ENCODE assay signal across 29 mouse cellular contexts in genomic region chr11:64496677-64497076, GRCm38 (mm10).
DNase-seq lines count a peak whose midpoint lies in the region; ATAC-seq and TF ChIP-seq lines count a peak whose summit lies in the region.
"Had no signal": no experiment of that assay in that cellular context is flagged by ENCODE, and none has a peak within 500 bp of the region (broad histone marks: within the 10 kb centered on the region; RNA-seq: fewer than 3 reads in every experiment).

No protein-coding gene starts in this region.

- TF ChIP-seq EP300 in MEL (IDR thresholded peaks at IDR 0.05; ENCODE audit: low read depth in 1 of 2, low read length in 2 of 2) = no peak

- H3K36me3 ChIP-seq in MEL (ENCODE audit: control insufficient read depth in 1 of 2, insufficient read depth in 2 of 2, low read length in 2 of 2) = no peaks in the 10 kb centered on the region; a peak in 1 of 4 replicates
- no peaks in the 10 kb centered on the region for H3K36me3 ChIP-seq in midbrain, embryonic 11.5 days (ENCODE audit: control insufficient read depth, insufficient read depth, low read length)
- H3K36me3 ChIP-seq: embryonic facial prominence, embryonic 12.5 days; G1E; heart, embryonic 10.5 days; hindbrain, embryonic 13.5 days; midbrain, embryonic 10.5 days; neural tube, embryonic 12.5 days had no signal

- H3K4me2 ChIP-seq in midbrain, embryonic 11.5 days = no peak overlapping the region
- H3K4me2 ChIP-seq: embryonic facial prominence, embryonic 12.5 days; hindbrain, embryonic 13.5 days; neural tube, embryonic 12.5 days had no signal

- no peaks in the 10 kb centered on the region for H3K9me3 ChIP-seq in MEL (replicated peaks; ENCODE audit: insufficient read depth, low read length)
- H3K9me3 ChIP-seq in midbrain, embryonic 11.5 days (ENCODE audit: control insufficient read depth, low read length) = no peaks in the 10 kb centered on the region
- H3K9me3 ChIP-seq: embryonic facial prominence, embryonic 12.5 days; G1E; heart, embryonic 10.5 days; hindbrain, embryonic 13.5 days; midbrain, embryonic 10.5 days; neural tube, embryonic 12.5 days had no signal

- no peak overlapping the region for H3K9ac ChIP-seq in MEL (ENCODE audit: control insufficient read depth, low read depth, low read length, poor library complexity, severe bottlenecking)
- no peak overlapping the region for H3K9ac ChIP-seq in midbrain, embryonic 11.5 days (ENCODE audit: low read length)
- H3K9ac ChIP-seq: embryonic facial prominence, embryonic 12.5 days; hindbrain, embryonic 13.5 days; liver, embryonic 14.5 days; neural tube, embryonic 12.5 days had no signal

- no peaks in the 10 kb centered on the region for H3K27me3 ChIP-seq in MEL (ENCODE audit: control insufficient read depth in 1 of 2, insufficient read depth in 2 of 2, low read length in 2 of 2)
- no peaks in the 10 kb centered on the region for H3K27me3 ChIP-seq in midbrain, embryonic 11.5 days (ENCODE audit: control insufficient read depth, insufficient read depth, low read length)
- H3K27me3 ChIP-seq: embryonic facial prominence, embryonic 12.5 days; neural tube, embryonic 12.5 days had no signal

- H3K4me1 ChIP-seq in MEL (ENCODE audit: control insufficient read depth in 1 of 2, insufficient read depth in 2 of 2, low read length in 2 of 2) = peaks cover 0 to 3% of the 10 kb centered on the region in 2 experiments; a peak in 1 of 4 replicates
- H3K4me1 ChIP-seq in embryonic fibroblast, embryonic 13.5 days (ENCODE audit: control insufficient read depth, insufficient read depth, low read length) = peaks cover 7% of the 10 kb centered on the region
- H3K4me1 ChIP-seq in midbrain, embryonic 11.5 days (ENCODE audit: control insufficient read depth, insufficient read depth, low read length) = no peaks in the 10 kb centered on the region
- H3K4me1 ChIP-seq: embryonic facial prominence, embryonic 12.5 days; neural tube, embryonic 12.5 days had no signal

- H3K27ac ChIP-seq in MEL (ENCODE audit: control insufficient read depth, low read depth, low read length) = no peak overlapping the region
- H3K27ac ChIP-seq in embryonic fibroblast, embryonic 13.5 days (ENCODE audit: insufficient read depth, low read length) = peak overlapping the region; percentile 1; the same call in 1 of the 2 replicates
- H3K27ac ChIP-seq in midbrain, embryonic 11.5 days (ENCODE audit: low read depth, low read length) = no peak overlapping the region
- H3K27ac ChIP-seq: embryonic facial prominence, embryonic 12.5 days; hindbrain, embryonic 13.5 days; kidney, postnatal 0 days; liver, embryonic 14.5 days; neural tube, embryonic 12.5 days had no signal

- no peak for TF ChIP-seq POLR2A in MEL (IDR thresholded peaks at IDR 0.05; ENCODE audit: control insufficient read depth in 1 of 2, insufficient read depth in 1 of 2, low read depth in 1 of 2, low read length in 2 of 2, poor library complexity in 1 of 2)
- TF ChIP-seq POLR2A in embryonic fibroblast, embryonic 13.5 days (IDR thresholded peaks at IDR 0.05; ENCODE audit: low read depth, low read length) = no peak

- DNase-seq in 3T3-L1 (ENCODE audit: low read depth, low spot score) (peak; percentile 29), MEL (ENCODE audit: low read depth, low spot score) (peak; percentile 47)
- no peak for DNase-seq in midbrain, embryonic 11.5 days (ENCODE audit: low spot score, missing footprints)
- no peak for DNase-seq in thymus, postnatal 4 days
- DNase-seq in ovary, postnatal 36 days (ENCODE audit: low spot score) = no peak
- DNase-seq: adrenal gland, postnatal 25 days; cerebellum, adult 8-10 months; cerebellum, postnatal 36 days; embryo, embryonic 11 days; gastrocnemius, postnatal 14 days; heart, postnatal 36 days; kidney, adult 8-10 months; layer of hippocampus, postnatal 36 days; left cerebral cortex, postnatal 4 days; lung, adult 2 months; right cerebral cortex, postnatal 4 days; thymus, adult 2 months had no signal

- TF ChIP-seq CTCF in MEL (IDR thresholded peaks at IDR 0.05 in 2 of 3, conservative IDR thresholded peaks at IDR 0.05 in 1 of 3; ENCODE audit: control insufficient read depth in 1 of 3, insufficient read depth in 1 of 3, low read depth in 2 of 3, low read length in 3 of 3, poor library complexity in 1 of 3, severe bottlenecking in 1 of 3) = no peak
- TF ChIP-seq CTCF in embryonic fibroblast, embryonic 13.5 days (IDR thresholded peaks at IDR 0.05; ENCODE audit: borderline replicate concordance, insufficient read depth, low read length) = no peak

- WGBS in midbrain, embryonic 11.5 days = 60% methylated on average over 3 of the region's 3 CpGs

- H3K79me2 ChIP-seq in MEL (ENCODE audit: control insufficient read depth, insufficient read depth, low read length, poor library complexity) = no peaks in the 10 kb centered on the region

- TF ChIP-seq RAD21 in MEL (IDR thresholded peaks at IDR 0.05; ENCODE audit: low read depth, low read length) = no peak

- no peak overlapping the region for H3K4me3 ChIP-seq in MEL (ENCODE audit: control insufficient read depth in 1 of 2, insufficient read depth in 1 of 2, low read depth in 2 of 2, low read length in 2 of 2)
- H3K4me3 ChIP-seq in embryonic fibroblast, embryonic 13.5 days (ENCODE audit: insufficient read depth, low read length) = no peak overlapping the region
- no peak overlapping the region for H3K4me3 ChIP-seq in midbrain, embryonic 11.5 days (ENCODE audit: low read depth, low read length)
- H3K4me3 ChIP-seq: embryonic facial prominence, embryonic 12.5 days; heart, embryonic 10.5 days; hindbrain, embryonic 13.5 days; midbrain, embryonic 10.5 days; neural tube, embryonic 12.5 days had no signal

- peak; percentile 79 for ATAC-seq in megakaryocyte, adult 5-6 weeks (ENCODE audit: poor library complexity, severe bottlenecking)
- no peak for ATAC-seq in midbrain, embryonic 11.5 days (ENCODE audit: low FRiP score)
- ATAC-seq: intestine, embryonic 16.5 days; midbrain, embryonic 16.5 days had no signal

TF ChIP-seq in MEL, 35 proteins besides CTCF, POLR2A, EP300 and RAD21:
- no peak for TF ChIP-seq TCF12 (IDR thresholded peaks at IDR 0.05; ENCODE audit: low read depth, low read length)
- no peak for TF ChIP-seq CHD1 (IDR thresholded peaks at IDR 0.05; ENCODE audit: low read depth, low read length)
- no peak for TF ChIP-seq MEF2A (IDR thresholded peaks at IDR 0.05; ENCODE audit: extremely low read depth, insufficient replicate concordance, low read depth, low read length, poor library complexity, severe bottlenecking)
- TF ChIP-seq POLR2AphosphoS2 (IDR thresholded peaks at IDR 0.05; ENCODE audit: low read length) = no peak
- TF ChIP-seq MXI1 (IDR thresholded peaks at IDR 0.05; ENCODE audit: low read depth, low read length) = no peak
- no peak for TF ChIP-seq NELFE (IDR thresholded peaks at IDR 0.05; ENCODE audit: low read depth, low read length)
- no peak for TF ChIP-seq ETS1 (IDR thresholded peaks at IDR 0.05; ENCODE audit: low read depth, low read length)
- no peak for TF ChIP-seq TBP (IDR thresholded peaks at IDR 0.05; ENCODE audit: low read depth, low read length)
- TF ChIP-seq UBTF (IDR thresholded peaks at IDR 0.05; ENCODE audit: borderline replicate concordance, insufficient read depth, low read depth, low read length) = no peak
- TF ChIP-seq E2F4 (IDR thresholded peaks at IDR 0.05; ENCODE audit: borderline replicate concordance, low read depth, low read length) = no peak
- TF ChIP-seq TAL1 (IDR thresholded peaks at IDR 0.05; ENCODE audit: low read length) = no peak
- TF ChIP-seq USF1 (IDR thresholded peaks at IDR 0.05; ENCODE audit: low read depth, low read length) = no peak
- no peak for TF ChIP-seq RCOR1 (IDR thresholded peaks at IDR 0.05; ENCODE audit: low read depth, low read length)
- no peak for TF ChIP-seq KAT2A (conservative IDR thresholded peaks at IDR 0.05; ENCODE audit: low read depth, low read length)
- TF ChIP-seq USF2 (IDR thresholded peaks at IDR 0.05; ENCODE audit: borderline replicate concordance in 1 of 2, insufficient read depth in 1 of 2, low read depth in 1 of 2, low read length in 2 of 2) = no peak
- no peak for TF ChIP-seq ZKSCAN1 (IDR thresholded peaks at IDR 0.05; ENCODE audit: low read depth, low read length)
- TF ChIP-seq MAZ (IDR thresholded peaks at IDR 0.05; ENCODE audit: low read depth, low read length) = no peak
- TF ChIP-seq SMC3 (IDR thresholded peaks at IDR 0.05; ENCODE audit: low read depth, low read length) = no peak
- no peak for TF ChIP-seq POLR2AphosphoS5 (IDR thresholded peaks at IDR 0.05; ENCODE audit: borderline replicate concordance, low read depth, low read length)

Comparison
In these comparisons a context has a peak if more than half of its experiments do, and no peak if none do; other contexts are left out.
1. DNase-seq: peak in 3T3-L1 (single experiment) and MEL (single experiment); none in midbrain, embryonic 11.5 days (single experiment), thymus, postnatal 4 days (single experiment) and ovary, postnatal 36 days (single experiment).